Mouse (Mus musculus) neural tube, embryonic 12.5 days (tissue): ENCODE measurements at regions not wholly inside any gene's neighbourhood (a gene's known extent, or its start where the extent isn't known, plus 50 kb on each side); places are given as distances from the start of the nearest gene placed in this dataset.

ENCODE experiments used
- ATAC-seq: fragments of 200-750 bp; cut with Nextera tagmentation; 2 replicates; pipeline ENCODE4 v1.8.0; 2017; ENCODE audit warnings: low read depth, mild to moderate bottlenecking, moderate TSS enrichment, moderate library complexity; ENCODE audit not compliant: low FRiP score
- H3K27ac ChIP-seq: fragments of 300-500 bp; sonication (generic); 2 replicates; pipeline ENCODE4 v1.5.1; 2016
- H3K27me3 ChIP-seq: fragments of 300-500 bp; sonication (generic); replicated peaks from 2 replicates; pipeline ENCODE4 v1.6.1; 2016; ENCODE audit warnings: mild to moderate bottlenecking
- H3K36me3 ChIP-seq: fragments of 300-500 bp; sonication (generic); 2 replicates; pipeline ENCODE4 v1.6.1; 2016; ENCODE audit warnings: mild to moderate bottlenecking
- H3K4me1 ChIP-seq: fragments of 300-500 bp; sonication (generic); 2 replicates; pipeline ENCODE4 v1.6.1; 2016
- H3K4me2 ChIP-seq: fragments of 300-500 bp; sonication (generic); replicated peaks from 2 replicates; pipeline ENCODE4 v1.6.1; 2016; ENCODE audit warnings: mild to moderate bottlenecking
- H3K4me3 ChIP-seq: fragments of 300-500 bp; sonication (generic); 2 replicates; pipeline ENCODE4 v1.5.1; 2016
- H3K9ac ChIP-seq: fragments of 300-500 bp; sonication (generic); 2 replicates; pipeline ENCODE4 v1.6.1; 2016; ENCODE audit warnings: mild to moderate bottlenecking
- H3K9me3 ChIP-seq: fragments of 300-500 bp; sonication (generic); 2 replicates; pipeline ENCODE4 v1.6.1; 2016; ENCODE audit warnings: mild to moderate bottlenecking
- WGBS: fragments of 180-500 bp; shearing (Covaris S2); methylation state at CpG from one replicate; pipeline ENCODE4 v1.1.7; 2016; 5-methylcytosine and 5-hydroxymethylcytosine counted together

DNA sequence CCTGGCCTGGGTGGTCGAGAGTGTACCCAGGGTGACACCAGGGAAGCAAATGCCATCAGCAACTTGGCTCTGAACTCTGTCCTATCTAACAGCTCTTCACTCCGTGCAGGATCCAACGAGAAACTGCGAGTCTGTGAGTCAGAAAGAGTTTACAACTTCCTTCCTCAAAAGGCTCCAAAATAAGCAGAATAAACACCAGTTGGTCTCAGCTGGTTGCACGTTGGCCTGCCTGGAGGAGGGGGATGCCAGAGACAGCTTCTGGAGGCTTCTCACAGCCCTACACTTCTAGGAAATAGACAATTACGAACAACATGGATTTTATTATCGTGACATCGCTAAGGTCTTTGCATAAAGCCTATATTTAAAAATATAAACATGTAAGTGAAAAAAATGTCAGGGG is 133.4 kb upstream of the Pkdcc start:
- Histone ChIP-seq H3K27ac (no peak overlapping the region), H3K4me2 (no peak overlapping the region), H3K36me3 (no peaks in the 10 kb centered on the region), H3K27me3 (peaks cover 14% of the 10 kb centered on the region; the same call in 1 of the 2 replicates), H3K4me1 (peaks cover 12% of the 10 kb centered on the region), H3K4me3 (no peak overlapping the region), H3K9me3 (no peaks in the 10 kb centered on the region), H3K9ac (no peak overlapping the region)
- no peak for ATAC-seq
- 70% methylated on average over 8 of the region's 8 CpGs for WGBS

DNA sequence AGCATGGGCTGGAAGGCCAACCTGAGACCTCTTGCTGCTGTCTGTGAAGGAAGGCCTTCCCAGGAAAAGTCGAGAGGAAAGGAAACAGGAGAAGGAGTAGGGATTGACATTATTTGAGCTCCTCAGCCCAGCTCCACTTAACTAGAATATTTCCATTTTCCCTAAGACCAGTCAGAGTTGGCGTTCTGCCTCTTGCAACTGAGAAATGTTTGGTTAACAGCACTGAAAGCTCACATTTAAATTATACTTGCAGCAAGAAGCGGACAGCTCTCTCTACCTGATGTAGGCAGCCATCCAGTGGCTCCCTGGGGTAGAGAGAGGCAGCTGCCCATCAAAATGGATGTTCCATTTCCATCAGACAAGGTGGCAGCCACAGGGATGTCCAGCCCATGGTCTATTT is 131.6 kb upstream of the Pkdcc start:
- H3K4me1 ChIP-seq = peaks cover 9% of the 10 kb centered on the region
- whole genome bisulfite sequencing = 70% methylated on average over 3 of the region's 3 CpGs

GRCm38 (mm10) chr17:83085792-83086475 is 129.2 kb upstream of the Pkdcc start:
- Histone ChIP-seq H3K27me3 (0 out of 2 replicates have a peak, but pooled peaks cover 3% of the 10 kb centered on the region), H3K4me3 (no peak overlapping the region), H3K27ac (no peak overlapping the region), H3K36me3 (no peaks in the 10 kb centered on the region), H3K4me1 (peaks cover 3% of the 10 kb centered on the region; the same call in 1 of the 2 replicates), H3K9me3 (no peaks in the 10 kb centered on the region), H3K4me2 (no peak overlapping the region), H3K9ac (no peak overlapping the region)
- ATAC-seq = no peak
- WGBS = 87% methylated on average over 10 of the region's 10 CpGs

More for the DNA sequence above, 131.6 kb upstream of the Pkdcc start:
- Histone ChIP-seq H3K27ac (no peak overlapping the region), H3K4me2 (no peak overlapping the region), H3K4me3 (no peak overlapping the region), H3K9me3 (no peaks in the 10 kb centered on the region), H3K27me3 (0 out of 2 replicates have a peak, but pooled peaks cover 3% of the 10 kb centered on the region), H3K36me3 (no peaks in the 10 kb centered on the region), H3K9ac (no peak overlapping the region)
- ATAC-seq = no peak

DNA sequence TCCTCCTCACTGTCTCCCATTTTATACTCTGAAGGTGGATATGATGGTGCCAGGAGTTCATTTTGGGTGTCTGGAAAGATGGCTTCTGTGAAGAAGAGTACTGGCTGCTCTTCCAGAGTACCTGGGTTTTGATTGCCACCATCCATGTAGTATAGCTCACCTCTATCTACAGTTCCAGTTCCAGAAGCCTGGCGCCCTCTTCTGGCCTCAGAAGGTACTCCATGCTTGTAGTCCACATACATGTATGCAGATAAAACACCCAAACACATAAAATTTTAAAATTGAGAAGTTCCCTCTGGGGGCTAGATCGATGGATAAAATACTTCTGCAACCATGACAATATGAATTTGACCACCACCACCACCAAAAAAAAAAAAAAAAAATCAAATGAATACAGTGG is 128.4 kb upstream of the Pkdcc start:
- 81% methylated on average over 2 of the region's 2 CpGs for WGBS
- Histone ChIP-seq H3K9ac (no peak overlapping the region), H3K27me3 (0 out of 2 replicates have a peak, but pooled peaks cover 3% of the 10 kb centered on the region), H3K4me2 (no peak overlapping the region), H3K9me3 (no peaks in the 10 kb centered on the region), H3K27ac (no peak overlapping the region), H3K36me3 (no peaks in the 10 kb centered on the region), H3K4me1 (peaks cover 3% of the 10 kb centered on the region; the same call in 1 of the 2 replicates), H3K4me3 (no peak overlapping the region)
- no peak for ATAC-seq

- H3K4me1 ChIP-seq = peaks cover 3% of the 10 kb centered on the region; the same call in 1 of the 2 replicates
- no peaks in the 10 kb centered on the region for H3K36me3 ChIP-seq
- H3K9me3 ChIP-seq = no peaks in the 10 kb centered on the region
- no peak overlapping the region for H3K9ac ChIP-seq
- 0 out of 2 replicates have a peak, but pooled peaks cover 3% of the 10 kb centered on the region for H3K27me3 ChIP-seq
- 89% methylated on average over 2 of the region's 2 CpGs for WGBS
- H3K27ac ChIP-seq = no peak overlapping the region
- no peak for ATAC-seq
- no peak overlapping the region for H3K4me2 ChIP-seq
- H3K4me3 ChIP-seq = no peak overlapping the region
These were observed 126.6 kb upstream of the Pkdcc start for GRCm38 (mm10) chr17:83088471-83088870.

- H3K36me3 ChIP-seq = no peaks in the 10 kb centered on the region
These were observed 125.0 kb upstream of the Pkdcc start for GRCm38 (mm10) chr17:83089856-83090692.

GRCm38 (mm10) chr17:83093862-83094261 is 121.2 kb upstream of the Pkdcc start:
- peaks cover 3% of the 10 kb centered on the region; the same call in 1 of the 2 replicates for H3K27me3 ChIP-seq
- H3K4me1 ChIP-seq = peaks cover 3% of the 10 kb centered on the region; the same call in 1 of the 2 replicates
- no peaks in the 10 kb centered on the region for H3K9me3 ChIP-seq
- WGBS = 85% methylated on average over 5 of the region's 5 CpGs
- H3K27ac ChIP-seq = no peak overlapping the region
- H3K4me2 ChIP-seq = no peak overlapping the region
- no peak overlapping the region for H3K9ac ChIP-seq
- H3K4me3 ChIP-seq = no peak overlapping the region
- no peaks in the 10 kb centered on the region for H3K36me3 ChIP-seq
- no peak for ATAC-seq

More at GRCm38 (mm10) chr17:83089856-83090692, 125.0 kb upstream of the Pkdcc start:
- 84% methylated on average over 10 of the region's 10 CpGs for WGBS
- Histone ChIP-seq H3K4me2 (no peak overlapping the region), H3K4me3 (no peak overlapping the region), H3K9ac (no peak overlapping the region), H3K9me3 (no peaks in the 10 kb centered on the region), H3K27ac (no peak overlapping the region), H3K27me3 (0 out of 2 replicates have a peak, but pooled peaks cover 3% of the 10 kb centered on the region), H3K4me1 (no peaks in the 10 kb centered on the region)
- ATAC-seq = no peak

- H3K27me3 ChIP-seq = peaks cover 3% of the 10 kb centered on the region; the same call in 1 of the 2 replicates
- 71% methylated on average over 8 of the region's 8 CpGs for WGBS
- no peaks in the 10 kb centered on the region for H3K9me3 ChIP-seq
- H3K27ac ChIP-seq = no peak overlapping the region
- no peaks in the 10 kb centered on the region for H3K36me3 ChIP-seq
- H3K9ac ChIP-seq = no peak overlapping the region
- H3K4me3 ChIP-seq = no peak overlapping the region
- H3K4me1 ChIP-seq = peaks cover 7% of the 10 kb centered on the region
- ATAC-seq = no peak
- H3K4me2 ChIP-seq = no peak overlapping the region
These were observed 118.6 kb upstream of the Pkdcc start for GRCm38 (mm10) chr17:83096451-83096850.

DNA sequence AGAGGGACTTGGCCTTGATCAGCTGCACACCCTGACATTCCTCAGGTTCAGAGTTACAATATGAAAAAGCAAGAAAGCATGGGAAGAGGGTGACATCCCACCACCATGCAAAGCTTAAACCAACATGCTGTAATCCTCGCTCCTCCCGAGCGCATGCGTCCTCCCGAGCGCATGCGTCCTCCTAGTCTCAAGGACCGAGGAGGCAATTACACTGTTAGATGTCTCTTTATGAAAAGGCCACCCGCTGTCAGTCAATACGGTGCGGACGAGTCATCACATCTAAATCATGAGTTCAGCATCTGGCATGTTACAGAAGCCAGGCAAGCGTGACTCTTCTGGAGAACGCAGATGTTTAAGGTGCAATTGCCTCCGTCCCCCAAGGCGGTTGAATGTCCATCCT is 117.1 kb upstream of the Pkdcc start:
- no peak overlapping the region for H3K4me3 ChIP-seq
- peaks cover 10% of the 10 kb centered on the region for H3K4me1 ChIP-seq
- no peaks in the 10 kb centered on the region for H3K36me3 ChIP-seq
- ATAC-seq = no peak
- no peaks in the 10 kb centered on the region for H3K9me3 ChIP-seq
- H3K4me2 ChIP-seq = no peak overlapping the region
- no peak overlapping the region for H3K27ac ChIP-seq
- 61% methylated on average over 16 of the region's 16 CpGs for WGBS
- H3K9ac ChIP-seq = no peak overlapping the region
- H3K27me3 ChIP-seq = peaks cover 3% of the 10 kb centered on the region; the same call in 1 of the 2 replicates

- ATAC-seq = no peak
- peaks cover 11% of the 10 kb centered on the region for H3K4me1 ChIP-seq
- no peak overlapping the region for H3K4me2 ChIP-seq
- WGBS = 72% methylated on average over 12 of the region's 12 CpGs
- no peak overlapping the region for H3K4me3 ChIP-seq
- peaks cover 3% of the 10 kb centered on the region; the same call in 1 of the 2 replicates for H3K27me3 ChIP-seq
- no peaks in the 10 kb centered on the region for H3K36me3 ChIP-seq
- no peak overlapping the region for H3K27ac ChIP-seq
- H3K9me3 ChIP-seq = no peaks in the 10 kb centered on the region
- H3K9ac ChIP-seq = no peak overlapping the region
These were observed 116.2 kb upstream of the Pkdcc start for GRCm38 (mm10) chr17:83098679-83099413.

GRCm38 (mm10) chr17:83101035-83101434 is 114.1 kb upstream of the Pkdcc start:
- Histone ChIP-seq H3K27ac (no peak overlapping the region), H3K9ac (no peak overlapping the region), H3K9me3 (0 out of 2 replicates have a peak, but pooled peaks cover 3% of the 10 kb centered on the region), H3K27me3 (no peaks in the 10 kb centered on the region; the same call in 1 of the 2 replicates), H3K4me1 (peaks cover 11% of the 10 kb centered on the region), H3K4me3 (no peak overlapping the region), H3K36me3 (no peaks in the 10 kb centered on the region), H3K4me2 (no peak overlapping the region)
- WGBS = 47% methylated on average over 7 of the region's 7 CpGs
- ATAC-seq = no peak
